Mouse (Mus musculus): Measurements from ENCODE around the gene Scimp. TPM values are rescaled to one million over a fixed set of nuclear protein-coding genes. Genes with fewer than 3 reads are reported as not detected.

The Scimp gene
- polyA plus RNA-seq, 1 experiment from 2014 or later = not detected

DNA sequence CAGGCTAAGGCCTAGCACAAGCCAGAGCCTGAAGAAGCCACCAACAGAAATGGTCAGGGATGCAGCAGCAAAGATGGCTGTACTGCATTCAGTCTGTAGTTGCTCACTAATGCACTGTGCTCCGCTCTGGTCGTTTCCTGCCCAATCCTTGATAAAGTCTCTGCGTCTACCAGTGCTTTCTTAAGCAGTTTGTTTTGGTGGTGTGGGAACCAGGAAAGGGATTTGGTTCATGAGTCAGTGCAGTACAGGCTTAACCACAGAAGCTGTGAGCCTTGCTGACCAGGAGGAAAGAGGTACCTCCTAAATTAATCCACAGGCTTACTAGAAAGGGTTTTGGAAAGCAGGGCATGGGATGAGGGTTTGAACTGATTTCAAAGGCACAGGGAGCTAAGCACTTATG, 4.3 kb downstream of the Scimp start:
- no peak for DNase-seq (ENCODE audit: low spot score)
- H3K9ac ChIP-seq (replicated peaks; ENCODE audit: low read length) = no peak overlapping the region
- no peaks in the 10 kb centered on the region for H3K27me3 ChIP-seq (ENCODE audit: control insufficient read depth, insufficient read depth, low read length)
- no peak overlapping the region for H3K27ac ChIP-seq (replicated peaks; ENCODE audit: low read depth, low read length)
- no peak overlapping the region for H3K4me2 ChIP-seq (ENCODE audit: low read depth, low read length)
- H3K4me1 ChIP-seq (ENCODE audit: control insufficient read depth, insufficient read depth, low read length) = no peaks in the 10 kb centered on the region
- no peaks in the 10 kb centered on the region for H3K9me3 ChIP-seq (replicated peaks; ENCODE audit: control insufficient read depth, low read length)
- WGBS = 62% methylated on average over 3 of the region's 3 CpGs
- no peaks in the 10 kb centered on the region for H3K36me3 ChIP-seq (replicated peaks; ENCODE audit: control insufficient read depth, insufficient read depth, low read depth, low read length)
- ATAC-seq (replicated peaks; ENCODE audit: insufficient number of reproducible peaks, low FRiP score, low TSS enrichment, low read depth) = no peak
- H3K4me3 ChIP-seq (ENCODE audit: low read depth, low read length) = no peak overlapping the region

DNA sequence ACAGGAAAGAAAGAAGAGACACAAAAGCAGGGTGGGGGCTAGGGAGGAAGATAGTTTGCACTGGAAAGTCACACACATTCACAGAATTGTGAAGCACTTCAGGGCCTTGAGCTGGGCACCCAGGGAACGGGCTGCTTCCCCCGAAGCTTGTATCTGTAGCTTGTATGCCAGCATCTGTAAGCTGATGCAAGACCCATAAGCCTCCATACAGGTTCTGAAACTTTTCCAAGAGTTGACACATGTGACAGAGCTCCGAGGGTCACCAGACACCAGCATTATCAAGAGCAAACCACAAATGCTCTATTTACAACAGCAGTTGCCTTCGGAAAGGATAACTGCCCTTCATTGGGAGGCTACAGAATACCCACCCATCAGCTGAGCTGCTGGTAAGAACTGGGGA, 4.8 kb downstream of the Scimp start:
- H3K4me2 ChIP-seq (ENCODE audit: low read depth, low read length) = no peak overlapping the region
- H3K27ac ChIP-seq (replicated peaks; ENCODE audit: low read depth, low read length) = no peak overlapping the region
- 90% methylated on average over 4 of the region's 4 CpGs for WGBS
- no peak overlapping the region for H3K9ac ChIP-seq (replicated peaks; ENCODE audit: low read length)
- no peak overlapping the region for H3K4me3 ChIP-seq (ENCODE audit: low read depth, low read length)
- no peaks in the 10 kb centered on the region for H3K27me3 ChIP-seq (ENCODE audit: control insufficient read depth, insufficient read depth, low read length)
- no peak for DNase-seq (ENCODE audit: low spot score)
- H3K36me3 ChIP-seq (replicated peaks; ENCODE audit: control insufficient read depth, insufficient read depth, low read depth, low read length) = no peaks in the 10 kb centered on the region
- H3K4me1 ChIP-seq (ENCODE audit: control insufficient read depth, insufficient read depth, low read length) = no peaks in the 10 kb centered on the region
- no peaks in the 10 kb centered on the region for H3K9me3 ChIP-seq (replicated peaks; ENCODE audit: control insufficient read depth, low read length)
- no peak for ATAC-seq (replicated peaks; ENCODE audit: insufficient number of reproducible peaks, low FRiP score, low TSS enrichment, low read depth)

DNA sequence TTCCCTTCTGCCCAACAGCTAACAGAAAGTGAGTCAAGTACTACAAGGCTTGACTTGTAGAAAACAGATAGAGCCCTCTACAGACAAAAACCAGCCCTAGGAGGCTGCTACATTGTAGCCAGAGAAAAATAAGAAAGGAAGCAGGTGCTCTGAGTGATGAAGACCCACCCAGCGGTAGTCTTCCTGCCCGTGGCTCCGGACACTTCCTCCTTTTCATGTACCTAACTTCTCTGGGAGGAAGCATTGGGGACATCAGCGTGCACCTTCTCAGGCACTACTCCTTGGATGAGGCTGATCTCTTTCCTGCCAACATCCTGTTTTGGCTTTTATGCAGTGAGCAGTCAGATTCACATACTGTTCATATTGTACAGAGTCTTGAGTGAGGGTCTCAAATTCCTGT, 5.7 kb downstream of the Scimp start:
- Histone ChIP-seq H3K9me3 (replicated peaks; ENCODE audit: control insufficient read depth, low read length) (no peaks in the 10 kb centered on the region), H3K9ac (replicated peaks; ENCODE audit: low read length) (no peak overlapping the region), H3K4me1 (ENCODE audit: control insufficient read depth, insufficient read depth, low read length) (no peaks in the 10 kb centered on the region), H3K27ac (replicated peaks; ENCODE audit: low read depth, low read length) (no peak overlapping the region), H3K36me3 (replicated peaks; ENCODE audit: control insufficient read depth, insufficient read depth, low read depth, low read length) (no peaks in the 10 kb centered on the region), H3K27me3 (ENCODE audit: control insufficient read depth, insufficient read depth, low read length) (no peaks in the 10 kb centered on the region), H3K4me3 (ENCODE audit: low read depth, low read length) (no peak overlapping the region), H3K4me2 (ENCODE audit: low read depth, low read length) (no peak overlapping the region)
- no peak for ATAC-seq (replicated peaks; ENCODE audit: insufficient number of reproducible peaks, low FRiP score, low TSS enrichment, low read depth)
- WGBS = 82% methylated on average over 4 of the region's 4 CpGs
- no peak for DNase-seq (ENCODE audit: low spot score)

DNA sequence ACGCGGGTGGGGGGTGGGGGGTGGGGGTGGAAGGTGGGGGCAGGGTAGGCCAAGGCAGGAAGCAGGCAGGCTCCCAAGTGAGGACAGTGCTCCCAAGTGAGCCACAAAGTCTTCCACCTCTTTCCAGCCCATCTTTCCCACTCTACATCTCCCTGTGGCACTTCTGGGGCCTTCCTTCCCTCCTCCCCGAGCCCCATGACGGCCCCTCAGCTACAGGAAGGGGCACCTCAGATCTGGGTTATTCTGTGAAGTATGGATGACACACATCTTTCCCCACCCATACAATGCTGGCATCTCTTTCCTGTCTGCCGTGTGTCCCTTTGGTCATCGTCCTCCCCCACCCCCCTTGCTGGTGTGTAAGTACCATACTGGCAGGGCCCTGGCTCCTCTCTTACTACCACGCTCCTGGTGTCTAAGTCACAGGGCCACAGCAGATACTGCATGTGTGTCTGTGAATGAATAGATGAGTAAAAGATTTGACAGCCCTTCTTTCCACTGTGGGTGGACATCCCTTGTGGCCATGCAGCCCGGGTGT, 6.7 kb downstream of the Scimp start:
- Histone ChIP-seq H3K27ac (replicated peaks; ENCODE audit: low read depth, low read length) (no peak overlapping the region; the same call in 1 of the 2 replicates), H3K27me3 (ENCODE audit: control insufficient read depth, insufficient read depth, low read length) (no peaks in the 10 kb centered on the region), H3K36me3 (replicated peaks; ENCODE audit: control insufficient read depth, insufficient read depth, low read depth, low read length) (no peaks in the 10 kb centered on the region), H3K9me3 (replicated peaks; ENCODE audit: control insufficient read depth, low read length) (no peaks in the 10 kb centered on the region), H3K9ac (replicated peaks; ENCODE audit: low read length) (no peak overlapping the region), H3K4me2 (ENCODE audit: low read depth, low read length) (no peak overlapping the region), H3K4me1 (ENCODE audit: control insufficient read depth, insufficient read depth, low read length) (no peaks in the 10 kb centered on the region), H3K4me3 (ENCODE audit: low read depth, low read length) (no peak overlapping the region)
- DNase-seq (ENCODE audit: low spot score) (no peak), ATAC-seq (replicated peaks; ENCODE audit: insufficient number of reproducible peaks, low FRiP score, low TSS enrichment, low read depth) (no peak)
- 72% methylated on average over 8 of the region's 8 CpGs for WGBS

- Histone ChIP-seq H3K4me2 (ENCODE audit: low read depth, low read length) (no peak overlapping the region), H3K27me3 (ENCODE audit: control insufficient read depth, insufficient read depth, low read length) (no peaks in the 10 kb centered on the region), H3K36me3 (replicated peaks; ENCODE audit: control insufficient read depth, insufficient read depth, low read depth, low read length) (no peaks in the 10 kb centered on the region), H3K27ac (replicated peaks; ENCODE audit: low read depth, low read length) (no peak overlapping the region), H3K9ac (replicated peaks; ENCODE audit: low read length) (no peak overlapping the region), H3K9me3 (replicated peaks; ENCODE audit: control insufficient read depth, low read length) (no peaks in the 10 kb centered on the region), H3K4me3 (ENCODE audit: low read depth, low read length) (no peak overlapping the region), H3K4me1 (ENCODE audit: control insufficient read depth, insufficient read depth, low read length) (no peaks in the 10 kb centered on the region)
- 84% methylated on average over 3 of the region's 3 CpGs for WGBS
- DNase-seq (ENCODE audit: low spot score) (no peak), ATAC-seq (replicated peaks; ENCODE audit: insufficient number of reproducible peaks, low FRiP score, low TSS enrichment, low read depth) (no peak)
Observed at GRCm38 (mm10) chr11:70804395-70804794, 8.0 kb downstream of the Scimp start.

DNA sequence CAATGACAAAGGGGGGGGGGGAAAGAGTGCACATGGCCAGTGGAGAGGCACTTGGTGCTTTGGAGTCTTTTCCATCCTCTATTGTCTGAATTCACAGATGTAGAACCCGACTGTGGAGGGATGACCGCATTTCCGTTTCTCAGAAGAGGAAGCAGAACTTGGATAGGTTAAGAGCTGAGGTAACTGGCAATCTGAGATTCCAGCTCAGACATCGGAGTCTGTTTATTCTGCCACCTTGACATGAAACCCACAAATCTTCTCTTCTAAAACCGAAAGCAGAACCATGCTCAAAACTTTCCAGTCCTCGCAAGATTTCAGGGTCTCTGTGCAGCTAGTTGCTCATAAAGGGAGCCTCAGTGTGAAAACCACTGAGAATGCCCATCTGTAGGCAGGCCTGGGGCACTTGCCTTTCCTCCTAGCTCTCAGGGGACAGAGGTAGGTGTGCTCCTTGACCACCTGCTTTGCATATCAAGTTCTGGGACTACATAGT, 8.6 kb downstream of the Scimp start:
- H3K9me3 ChIP-seq (replicated peaks; ENCODE audit: control insufficient read depth, low read length) = no peaks in the 10 kb centered on the region
- H3K4me1 ChIP-seq (ENCODE audit: control insufficient read depth, insufficient read depth, low read length) = no peaks in the 10 kb centered on the region

DNA sequence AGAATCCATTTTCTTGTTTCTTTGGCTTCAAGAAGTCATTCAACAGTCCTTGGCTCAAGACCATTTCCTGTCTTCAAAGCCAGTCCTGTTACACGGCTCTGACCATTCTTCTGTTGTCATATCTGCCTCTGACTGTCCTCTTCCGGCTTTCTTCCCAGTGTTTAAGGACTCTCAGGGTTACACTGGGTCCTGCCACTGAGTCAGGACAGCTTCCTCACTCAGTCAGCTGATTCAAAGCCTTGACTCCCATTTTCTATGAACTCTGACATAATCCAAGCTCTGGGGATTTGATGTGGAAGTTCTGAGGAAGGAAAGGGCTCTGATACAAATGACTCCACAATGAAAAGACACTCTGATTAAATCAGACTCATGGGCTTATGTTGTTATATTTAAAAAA, 9.5 kb downstream of the Scimp start:
- DNase-seq (ENCODE audit: low spot score) = no peak
- WGBS = 68% methylated on average over 2 of the region's 2 CpGs
- ATAC-seq (replicated peaks; ENCODE audit: insufficient number of reproducible peaks, low FRiP score, low TSS enrichment, low read depth) = no peak
- H3K27ac ChIP-seq (replicated peaks; ENCODE audit: low read depth, low read length) = no peak overlapping the region
- H3K9ac ChIP-seq (replicated peaks; ENCODE audit: low read length) = no peak overlapping the region
- H3K36me3 ChIP-seq (replicated peaks; ENCODE audit: control insufficient read depth, insufficient read depth, low read depth, low read length) = no peaks in the 10 kb centered on the region
- H3K4me2 ChIP-seq (ENCODE audit: low read depth, low read length) = no peak overlapping the region
- no peaks in the 10 kb centered on the region for H3K27me3 ChIP-seq (ENCODE audit: control insufficient read depth, insufficient read depth, low read length)
- no peak overlapping the region for H3K4me3 ChIP-seq (ENCODE audit: low read depth, low read length)
- H3K9me3 ChIP-seq (replicated peaks; ENCODE audit: control insufficient read depth, low read length) = no peaks in the 10 kb centered on the region
- H3K4me1 ChIP-seq (ENCODE audit: control insufficient read depth, insufficient read depth, low read length) = no peaks in the 10 kb centered on the region

More for the DNA sequence above, 8.6 kb downstream of the Scimp start:
- no peaks in the 10 kb centered on the region for H3K36me3 ChIP-seq (replicated peaks; ENCODE audit: control insufficient read depth, insufficient read depth, low read depth, low read length)
- H3K27ac ChIP-seq (replicated peaks; ENCODE audit: low read depth, low read length) = no peak overlapping the region
- H3K4me3 ChIP-seq (ENCODE audit: low read depth, low read length) = no peak overlapping the region
- H3K27me3 ChIP-seq (ENCODE audit: control insufficient read depth, insufficient read depth, low read length) = no peaks in the 10 kb centered on the region
- no peak overlapping the region for H3K9ac ChIP-seq (replicated peaks; ENCODE audit: low read length)
- ATAC-seq (replicated peaks; ENCODE audit: insufficient number of reproducible peaks, low FRiP score, low TSS enrichment, low read depth) (no peak), DNase-seq (ENCODE audit: low spot score) (no peak)
- 84% methylated on average over 6 of the region's 6 CpGs for WGBS
- no peak overlapping the region for H3K4me2 ChIP-seq (ENCODE audit: low read depth, low read length)

DNA sequence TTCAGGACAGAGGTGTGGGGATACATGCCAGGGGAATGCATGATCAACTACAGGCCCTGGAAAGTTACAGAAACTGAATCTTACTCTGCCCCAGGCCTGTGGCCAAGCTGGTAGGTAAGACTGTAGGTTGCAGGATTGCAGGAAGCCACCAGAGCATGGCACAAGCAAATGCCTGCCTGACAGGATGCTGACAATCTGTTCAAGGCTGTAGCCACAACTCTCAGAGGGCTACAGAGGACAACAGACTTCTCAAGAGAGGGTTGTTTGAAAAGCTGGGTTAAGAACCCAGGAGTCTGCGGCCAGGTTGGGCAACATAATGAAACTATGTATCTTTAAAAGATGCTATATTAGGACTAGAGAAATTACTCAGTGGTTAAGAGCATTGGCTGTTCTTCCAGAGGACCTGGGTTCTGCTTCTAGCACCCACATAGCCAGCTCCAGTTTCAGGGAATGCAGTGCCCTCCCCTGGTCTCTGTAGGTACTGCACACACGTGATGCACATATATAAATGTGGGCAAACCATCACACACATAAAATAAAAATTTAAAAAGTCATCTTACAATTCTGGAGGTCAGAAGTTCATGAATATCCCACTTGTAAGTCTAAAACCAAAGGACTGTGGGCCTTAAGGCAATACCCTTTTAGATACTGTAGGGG, 10.1 kb downstream of the Scimp start:
- 90% methylated on average over 2 of the region's 2 CpGs for WGBS
- Histone ChIP-seq H3K27me3 (ENCODE audit: control insufficient read depth, insufficient read depth, low read length) (no peaks in the 10 kb centered on the region), H3K36me3 (replicated peaks; ENCODE audit: control insufficient read depth, insufficient read depth, low read depth, low read length) (no peaks in the 10 kb centered on the region), H3K4me2 (ENCODE audit: low read depth, low read length) (no peak overlapping the region), H3K27ac (replicated peaks; ENCODE audit: low read depth, low read length) (no peak overlapping the region), H3K9me3 (replicated peaks; ENCODE audit: control insufficient read depth, low read length) (no peaks in the 10 kb centered on the region), H3K4me1 (ENCODE audit: control insufficient read depth, insufficient read depth, low read length) (no peaks in the 10 kb centered on the region), H3K4me3 (ENCODE audit: low read depth, low read length) (no peak overlapping the region), H3K9ac (replicated peaks; ENCODE audit: low read length) (no peak overlapping the region)
- ATAC-seq (replicated peaks; ENCODE audit: insufficient number of reproducible peaks, low FRiP score, low TSS enrichment, low read depth) (no peak), DNase-seq (ENCODE audit: low spot score) (no peak)

All from embryonic facial prominence, embryonic 11.5 days (tissue).